Mouse (Mus musculus) heart, embryonic 16.5 days (tissue): ENCODE data around the gene Ypel3. TPM values are rescaled to one million over a fixed set of nuclear protein-coding genes. Genes with fewer than 3 reads are reported as not detected.

ENCODE experiments used
- ATAC-seq: fragments of 200-750 bp; cut with Nextera tagmentation; replicated peaks from 2 replicates; pipeline ENCODE4 v1.8.0; 2017; ENCODE audit warnings: moderate number of reproducible peaks; ENCODE audit not compliant: insufficient read depth, low FRiP score; ENCODE audit errors: extremely low read depth
- H3K27ac ChIP-seq: fragments of 300-500 bp; sonication (generic); 2 replicates; pipeline ENCODE4 v1.5.1; 2014; ENCODE audit warnings: mild to moderate bottlenecking, low read length, control low read depth, moderate library complexity
- H3K27me3 ChIP-seq: fragments of 300-500 bp; sonication (generic); 2 replicates; pipeline ENCODE4 v1.6.1; 2014; ENCODE audit warnings: low read length, mixed read lengths; ENCODE audit not compliant: control insufficient read depth, insufficient read depth
- H3K36me3 ChIP-seq: fragments of 300-500 bp; sonication (generic); 2 replicates; pipeline ENCODE4 v1.6.1; 2014; ENCODE audit not compliant: control insufficient read depth, insufficient read depth
- H3K4me1 ChIP-seq: fragments of 300-500 bp; sonication (generic); 2 replicates; pipeline ENCODE4 v1.6.1; 2014; ENCODE audit warnings: low read length, mixed read lengths; ENCODE audit not compliant: control insufficient read depth, insufficient read depth
- H3K4me2 ChIP-seq: fragments of 300-500 bp; sonication (generic); 2 replicates; pipeline ENCODE4 v1.6.1; 2014; ENCODE audit warnings: low read depth, mild to moderate bottlenecking, control low read depth, low read length
- H3K4me3 ChIP-seq: fragments of 300-500 bp; sonication (generic); 2 replicates; pipeline ENCODE4 v1.5.1; 2014; ENCODE audit warnings: mild to moderate bottlenecking, control low read depth, low read length
- H3K9ac ChIP-seq: fragments of 300-500 bp; sonication (generic); 2 replicates; pipeline ENCODE4 v1.6.1; 2014; ENCODE audit warnings: low read length, control low read depth
- H3K9me3 ChIP-seq: fragments of 300-500 bp; sonication (generic); replicated peaks from 2 replicates; pipeline ENCODE4 v1.6.1; 2016; ENCODE audit warnings: low read length; ENCODE audit not compliant: control insufficient read depth
- WGBS: fragments of 180-500 bp; shearing (Covaris S2); extraction: QIAGEN DNeasy Blood & Tissue Kit; methylation state at CpG from one replicate; pipeline ENCODE4 v1.1.7; 2014; 5-methylcytosine and 5-hydroxymethylcytosine counted together
- polyA plus RNA-seq: library from polyadenylated mRNA; unstranded; fragments of >200 nt; fragmentation: Nextera tagmentation; extraction: Ambion mirVana; gene quantifications from 2 replicates; pipeline ENCODE4 v1.2.1, GENCODE M21; 2015

The Ypel3 gene
- polyA plus RNA-seq, 1 experiment from 2014 or later = 80.8 TPM

DNA sequence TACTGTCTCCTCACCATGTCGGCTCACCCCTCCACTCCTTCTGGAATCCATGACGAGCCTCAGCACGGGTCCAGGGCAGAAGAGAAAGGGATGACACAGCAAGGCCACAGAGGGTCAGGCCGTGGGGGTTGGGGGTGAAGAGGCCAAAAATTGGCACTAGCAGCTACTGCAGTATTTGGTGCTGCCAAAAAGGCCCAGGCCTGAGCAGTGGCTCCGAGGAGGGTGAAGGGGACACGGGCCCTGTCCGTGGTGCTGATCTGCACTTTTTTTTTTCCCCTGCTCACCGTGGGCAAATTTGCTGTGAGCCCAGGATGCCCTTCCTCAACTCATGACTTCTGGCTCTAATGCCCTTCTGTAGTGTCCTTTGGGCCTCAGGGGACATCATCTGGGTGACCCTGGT is 48.6 kb downstream of the Ypel3 start:
- Histone ChIP-seq H3K4me3 (no peak overlapping the region), H3K9me3 (no peaks in the 10 kb centered on the region), H3K4me1 (peaks cover 9% of the 10 kb centered on the region), H3K9ac (no peak overlapping the region), H3K36me3 (no peaks in the 10 kb centered on the region), H3K27ac (no peak overlapping the region), H3K27me3 (peaks cover 31% of the 10 kb centered on the region), H3K4me2 (no peak overlapping the region)
- WGBS = 18% methylated on average over 8 of the region's 8 CpGs
- ATAC-seq = no peak

- Histone ChIP-seq H3K4me3 (no peak overlapping the region), H3K27me3 (peaks cover 36% of the 10 kb centered on the region), H3K4me1 (peaks cover 9% of the 10 kb centered on the region), H3K9me3 (no peaks in the 10 kb centered on the region), H3K4me2 (no peak overlapping the region), H3K27ac (no peak overlapping the region), H3K36me3 (no peaks in the 10 kb centered on the region), H3K9ac (no peak overlapping the region)
- no peak for ATAC-seq
- WGBS = 51% methylated on average over 5 of the region's 5 CpGs
Measured at GRCm38 (mm10) chr7:126825952-126826351, 49.2 kb downstream of the Ypel3 start.

Other genes starting within 250 kb of the Ypel3 start
- gene Eif3c, start 210.5 kb upstream of the Ypel3 start, polyA plus RNA-seq = 115 and 120 TPM in 2 replicates
- gene Apobr, start 192.0 kb upstream of the Ypel3 start, polyA plus RNA-seq = 0.71 and 0.75 TPM in 2 replicates
- 20.2 TPM in 2 replicates for gene Cln3, start 191.1 kb upstream of the Ypel3 start, polyA plus RNA-seq
- gene Il27, start 182.0 kb upstream of the Ypel3 start, polyA plus RNA-seq = not detected in 2 replicates
- 12.8 and 12.9 TPM in 2 replicates for gene Nupr1, start 146.1 kb upstream of the Ypel3 start, polyA plus RNA-seq
- gene Sgf29, start 127.6 kb upstream of the Ypel3 start, polyA plus RNA-seq = 36.1 and 39.1 TPM in 2 replicates
- gene Sult1a1, start 100.5 kb upstream of the Ypel3 start, polyA plus RNA-seq = 17.4 and 18.5 TPM in 2 replicates
- 75.4 and 85.6 TPM in 2 replicates for gene Bola2, start 81.6 kb upstream of the Ypel3 start, polyA plus RNA-seq
- 6.6 and 6.7 TPM in 2 replicates for gene Slx1b, start 81.2 kb upstream of the Ypel3 start, polyA plus RNA-seq
- 57.7 and 131 TPM in 2 replicates for gene Coro1a, start 69.2 kb upstream of the Ypel3 start, polyA plus RNA-seq
- gene Mapk3, start 17.4 kb upstream of the Ypel3 start, polyA plus RNA-seq = 58.6 and 62.5 TPM in 2 replicates
- gene Gdpd3, start 10.6 kb upstream of the Ypel3 start, polyA plus RNA-seq = 0.75 and 1.00 TPM in 2 replicates
- 0.09 and 0.58 TPM in 2 replicates for gene Tbx6, start 4.5 kb downstream of the Ypel3 start, polyA plus RNA-seq
- 133 and 159 TPM in 2 replicates for gene Ppp4c, start 15.5 kb downstream of the Ypel3 start, polyA plus RNA-seq
- gene Fam57b, start 20.7 kb downstream of the Ypel3 start, polyA plus RNA-seq = 0.86 and 1.4 TPM in 2 replicates
- not detected in 2 replicates for gene 4930451I11Rik, start 54.7 kb downstream of the Ypel3 start, polyA plus RNA-seq
- not detected in 2 replicates for gene Doc2a, start 70.5 kb downstream of the Ypel3 start, polyA plus RNA-seq
- gene Hirip3, start 85.0 kb downstream of the Ypel3 start, polyA plus RNA-seq = 19.8 and 22.2 TPM in 2 replicates
- 50.5 and 52.0 TPM in 2 replicates for gene Ino80e, start 85.4 kb downstream of the Ypel3 start, polyA plus RNA-seq
- gene Taok2, start 107.7 kb downstream of the Ypel3 start, polyA plus RNA-seq = 31.1 and 35.4 TPM in 2 replicates
- 19.6 and 22.5 TPM in 2 replicates for gene Tmem219, start 146.0 kb downstream of the Ypel3 start, polyA plus RNA-seq
- gene Kctd13, start 151.9 kb downstream of the Ypel3 start, polyA plus RNA-seq = 13.3 TPM in 2 replicates
- gene Asphd1, start 172.6 kb downstream of the Ypel3 start, polyA plus RNA-seq = not detected in 2 replicates
- 0.53 and 1.0 TPM in 2 replicates for gene Sez6l2, start 173.6 kb downstream of the Ypel3 start, polyA plus RNA-seq
- gene Cdipt, start 199.0 kb downstream of the Ypel3 start, polyA plus RNA-seq = 85.1 and 89.4 TPM in 2 replicates
- gene Cdiptos, start 199.1 kb downstream of the Ypel3 start, polyA plus RNA-seq = 1.2 and 1.6 TPM in 2 replicates
- gene Mvp, start 237.7 kb downstream of the Ypel3 start, polyA plus RNA-seq = 15.9 and 20.6 TPM in 2 replicates
- 0.75 TPM in 1 of 2 replicates, not detected in the other for gene Pagr1b, start 239.5 kb downstream of the Ypel3 start, polyA plus RNA-seq
- 61.0 and 78.5 TPM in 2 replicates for gene Pagr1a, start 240.4 kb downstream of the Ypel3 start, polyA plus RNA-seq
- gene Gm42742, start 244.1 kb downstream of the Ypel3 start, polyA plus RNA-seq = 15.4 and 38.5 TPM in 2 replicates
- gene Prrt2, start 244.3 kb downstream of the Ypel3 start, polyA plus RNA-seq = 1.6 and 2.4 TPM in 2 replicates